Mouse (Mus musculus) myocyte (in vitro differentiated cells): ENCODE results near the gene Zfp335. TPM values are rescaled to one million over a fixed set of nuclear protein-coding genes. Genes with fewer than 3 reads are reported as not detected.

Source experiments
- H3K27me3 ChIP-seq: one replicate; pipeline ENCODE4 v1.6.1; 2011; ENCODE audit not compliant: control insufficient read depth, insufficient read depth, insufficient read length
- H3K36me3 ChIP-seq: one replicate; pipeline ENCODE4 v1.6.1; 2011; ENCODE audit not compliant: control insufficient read depth, insufficient read depth
- H3K4me2 ChIP-seq: one replicate; pipeline ENCODE4 v1.6.1; 2011; ENCODE audit warnings: low read depth, control low read depth
- H3K4me3 ChIP-seq: one replicate; pipeline ENCODE4 v1.5.1; 2011; ENCODE audit warnings: mild to moderate bottlenecking, control low read depth, moderate library complexity
- H3K79me2 ChIP-seq: one replicate; pipeline ENCODE4 v1.6.1; 2011; ENCODE audit not compliant: control insufficient read depth, insufficient read depth
- H3ac ChIP-seq: one replicate; pipeline ENCODE4 v1.6.1; 2011; ENCODE audit not compliant: control insufficient read depth, insufficient read length
- CEBPB ChIP-seq: IDR thresholded peaks from 2 replicates; pipeline ENCODE4 v1.6.1; 2011; ENCODE audit warnings: mild to moderate bottlenecking, moderate library complexity; ENCODE audit not compliant: poor library complexity, insufficient read depth, severe bottlenecking
- E2F4 ChIP-seq: IDR thresholded peaks from one replicate; pipeline ENCODE4 v1.6.1; 2011; ENCODE audit warnings: mild to moderate bottlenecking, control low read depth, moderate library complexity; ENCODE audit not compliant: insufficient read depth
- MAX ChIP-seq: IDR thresholded peaks from one replicate; pipeline ENCODE4 v1.6.1; 2011; ENCODE audit warnings: low read depth, mild to moderate bottlenecking, control low read depth
- MYOD1 ChIP-seq, 3 experiments: IDR thresholded peaks; one replicate each; pipeline ENCODE4 v1.6.1; 2011; ENCODE audit warnings: control low read depth in 2 of 3, low read depth in 2 of 3, mild to moderate bottlenecking in 2 of 3, moderate library complexity in 1 of 3; ENCODE audit not compliant: insufficient read length in 2 of 3, control insufficient read depth in 1 of 3
- MYOG ChIP-seq, 3 experiments: IDR thresholded peaks; one replicate each; pipeline ENCODE4 v1.6.1; 2011; ENCODE audit warnings: control low read depth in 2 of 3, low read depth in 2 of 3, mild to moderate bottlenecking in 2 of 3; ENCODE audit not compliant: insufficient read length in 2 of 3, control insufficient read depth in 1 of 3, insufficient read depth in 1 of 3
- POLR2A ChIP-seq: IDR thresholded peaks from one replicate; pipeline ENCODE4 v1.6.1; 2011; ENCODE audit warnings: low read depth, mild to moderate bottlenecking, control low read depth, moderate library complexity; ENCODE audit not compliant: insufficient read length
- POLR2AphosphoS2 ChIP-seq: IDR thresholded peaks from one replicate; pipeline ENCODE4 v1.6.1; 2011; ENCODE audit warnings: low read depth, control low read depth; ENCODE audit not compliant: insufficient read length
- REST ChIP-seq: IDR thresholded peaks from one replicate; pipeline ENCODE4 v1.6.1; 2011; ENCODE audit warnings: mild to moderate bottlenecking, control low read depth, moderate library complexity; ENCODE audit not compliant: insufficient read depth, insufficient read length
- SRF ChIP-seq: IDR thresholded peaks from one replicate; pipeline ENCODE4 v1.6.1; 2011; ENCODE audit warnings: low read depth; ENCODE audit not compliant: control insufficient read depth, insufficient read length
- TCF12 ChIP-seq: IDR thresholded peaks from one replicate; pipeline ENCODE4 v1.6.1; 2011; ENCODE audit warnings: mild to moderate bottlenecking, control low read depth; ENCODE audit not compliant: poor library complexity, insufficient read depth, severe bottlenecking
- TCF3 ChIP-seq: IDR thresholded peaks from one replicate; pipeline ENCODE4 v1.6.1; 2011; ENCODE audit warnings: low read depth, control low read depth; ENCODE audit not compliant: insufficient read length
- USF1 ChIP-seq: IDR thresholded peaks from one replicate; pipeline ENCODE4 v1.6.1; 2011; ENCODE audit warnings: low read depth, mild to moderate bottlenecking, control low read depth, moderate library complexity
- polyA plus RNA-seq: library from polyadenylated mRNA; unstranded; fragments of >200 nt; fragmentation: generic; extraction: Trizol; gene quantifications from one replicate; pipeline ENCODE4 v1.2.1, GENCODE M21; 2012; ENCODE audit warnings: missing spikeins

Zfp335 gene
- polyA plus RNA-seq, 1 experiment, result 11.1 TPM

DNA sequence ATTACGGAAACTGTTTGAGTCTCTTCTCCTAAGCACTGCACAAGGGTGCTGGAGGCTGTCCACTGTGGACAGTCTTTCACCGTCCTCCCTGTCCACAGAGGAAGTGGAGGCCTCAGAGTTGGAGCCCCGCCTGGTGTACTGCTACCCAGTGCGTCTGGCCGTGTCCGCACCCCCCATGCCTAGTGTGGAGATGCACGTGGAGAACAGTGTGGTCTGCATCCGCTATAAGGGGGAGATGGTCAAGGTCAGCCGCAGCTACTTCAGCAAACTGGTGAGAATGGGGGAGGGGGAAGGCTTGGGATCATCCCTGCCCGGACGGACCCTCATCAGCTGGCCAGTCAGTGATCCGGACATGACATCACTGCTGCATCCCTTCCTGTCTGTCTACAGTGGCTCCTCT, 22.6 kb downstream of the Zfp335 start:
- H3K27me3 ChIP-seq, result no peaks in the 10 kb centered on the region
- no peak overlapping the region for H3ac ChIP-seq
- no peak overlapping the region for H3K4me3 ChIP-seq
- peaks cover 41% of the 10 kb centered on the region for H3K36me3 ChIP-seq
- TF ChIP-seq POLR2AphosphoS2 (peak; percentile 74), E2F4 (no peak)
- H3K4me2 ChIP-seq, result no peak overlapping the region
- H3K79me2 ChIP-seq, result no peaks in the 10 kb centered on the region

DNA sequence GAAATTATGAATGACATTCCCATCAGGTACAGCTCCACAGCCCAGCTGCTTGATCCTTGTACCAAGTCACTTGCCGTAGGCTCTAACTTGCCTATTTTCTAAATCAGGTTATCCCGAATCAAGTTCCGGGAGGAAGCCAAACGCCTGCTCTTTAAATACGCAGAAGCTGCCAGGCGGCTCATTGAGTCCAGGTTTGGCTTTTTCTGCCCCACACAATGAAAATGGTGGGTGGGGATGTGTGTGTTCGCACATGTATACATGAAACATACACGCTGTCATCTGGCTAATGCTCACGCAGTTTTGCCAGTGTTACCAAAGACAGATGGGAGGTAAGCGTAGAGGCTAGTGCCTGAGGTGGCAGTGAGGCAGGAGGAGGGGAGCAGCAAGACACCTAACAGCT, 24.9 kb downstream of the Zfp335 start:
- Histone ChIP-seq H3K4me2 (no peak overlapping the region), H3K4me3 (no peak overlapping the region), H3ac (no peak overlapping the region), H3K36me3 (peaks cover 40% of the 10 kb centered on the region), H3K27me3 (no peaks in the 10 kb centered on the region), H3K79me2 (peaks cover 8% of the 10 kb centered on the region)
- TF ChIP-seq MYOG (IDR thresholded peaks at IDR 0.05; ENCODE audit: control insufficient read depth in 1 of 3, insufficient read depth in 1 of 3, insufficient read length in 2 of 3, low read depth in 2 of 3), result no peak
- TF ChIP-seq POLR2A, result no peak

GRCm38 (mm10) chr2:164885788-164886187, 25.8 kb downstream of the Zfp335 start:
- no peak overlapping the region for H3K4me2 ChIP-seq
- H3K27me3 ChIP-seq, result no peaks in the 10 kb centered on the region

DNA sequence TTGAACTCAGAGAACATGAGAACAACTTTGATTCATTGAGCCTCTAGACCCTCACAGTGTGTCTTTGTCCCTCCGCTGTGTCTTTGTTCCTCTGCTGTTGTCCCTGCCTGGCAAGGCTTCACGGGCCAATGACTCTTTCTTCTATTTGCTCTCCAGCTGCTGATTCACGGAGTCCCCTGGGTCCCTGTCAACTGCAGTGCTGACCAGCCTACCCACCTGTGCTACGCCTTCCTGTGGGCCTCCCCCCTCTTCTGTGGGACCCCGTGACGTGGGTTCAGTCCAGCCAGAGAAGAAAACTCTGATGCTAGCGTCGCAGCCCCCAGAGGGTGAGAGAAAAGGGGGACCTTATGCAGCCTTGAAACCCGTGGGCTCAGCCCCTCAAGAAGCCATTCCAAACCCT, 28.9 kb downstream of the Zfp335 start:
- peaks cover 23% of the 10 kb centered on the region for H3K36me3 ChIP-seq
- H3K4me2 ChIP-seq, result no peak overlapping the region
- H3K79me2 ChIP-seq, result peaks cover 33% of the 10 kb centered on the region
- H3K27me3 ChIP-seq, result no peaks in the 10 kb centered on the region
- no peak for TF ChIP-seq E2F4
- no peak for TF ChIP-seq POLR2A
- no peak for TF ChIP-seq CEBPB
- no peak for TF ChIP-seq SRF
- TF ChIP-seq USF1, result no peak
- no peak for TF ChIP-seq MYOG (IDR thresholded peaks at IDR 0.05; ENCODE audit: control insufficient read depth in 1 of 3, insufficient read depth in 1 of 3, insufficient read length in 2 of 3, low read depth in 2 of 3)
- no peak for TF ChIP-seq TCF3
- TF ChIP-seq TCF12, result no peak
- no peak for TF ChIP-seq REST
- no peak for TF ChIP-seq MYOD1 (IDR thresholded peaks at IDR 0.05; ENCODE audit: control insufficient read depth in 1 of 3, insufficient read length in 2 of 3, low read depth in 2 of 3)
- TF ChIP-seq MAX, result no peak
- no peak for TF ChIP-seq POLR2AphosphoS2
- no peak overlapping the region for H3ac ChIP-seq
- H3K4me3 ChIP-seq, result no peak overlapping the region

More at GRCm38 (mm10) chr2:164885788-164886187, 25.8 kb downstream of the Zfp335 start:
- Histone ChIP-seq H3K79me2 (peaks cover 16% of the 10 kb centered on the region), H3K36me3 (peaks cover 35% of the 10 kb centered on the region), H3ac (no peak overlapping the region), H3K4me3 (no peak overlapping the region)
- TF ChIP-seq POLR2AphosphoS2, result peak; percentile 73
- no peak for TF ChIP-seq POLR2A
- no peak for TF ChIP-seq MYOG (IDR thresholded peaks at IDR 0.05; ENCODE audit: control insufficient read depth in 1 of 3, insufficient read depth in 1 of 3, insufficient read length in 2 of 3, low read depth in 2 of 3)

GRCm38 (mm10) chr2:164879568-164880277, 31.8 kb downstream of the Zfp335 start:
- H3K27me3 ChIP-seq, result no peaks in the 10 kb centered on the region
- peak overlapping the region; percentile 38 for H3ac ChIP-seq
- H3K79me2 ChIP-seq, result peaks cover 33% of the 10 kb centered on the region
- peak overlapping the region; percentile 83 for H3K4me2 ChIP-seq
- H3K36me3 ChIP-seq, result peaks cover 8% of the 10 kb centered on the region
- peak overlapping the region; percentile 82 for H3K4me3 ChIP-seq
- TF ChIP-seq CEBPB, result no peak
- TF ChIP-seq TCF12, result no peak
- peak; percentile 50 for TF ChIP-seq POLR2A
- no peak for TF ChIP-seq REST
- TF ChIP-seq USF1, result no peak
- no peak for TF ChIP-seq MYOG (IDR thresholded peaks at IDR 0.05; ENCODE audit: control insufficient read depth in 1 of 3, insufficient read depth in 1 of 3, insufficient read length in 2 of 3, low read depth in 2 of 3)
- TF ChIP-seq MYOD1 (IDR thresholded peaks at IDR 0.05; ENCODE audit: control insufficient read depth in 1 of 3, insufficient read length in 2 of 3, low read depth in 2 of 3), result peak in 1 of 3 experiments; percentile 38
- TF ChIP-seq SRF, result peak; percentile 52
- no peak for TF ChIP-seq E2F4
- no peak for TF ChIP-seq MAX
- TF ChIP-seq POLR2AphosphoS2, result no peak
- no peak for TF ChIP-seq TCF3
